Mouse (Mus musculus) MEL (cell line): ENCODE results near the gene Gramd4. TPM values are rescaled to one million over a fixed set of nuclear protein-coding genes. Genes with fewer than 3 reads are reported as not detected.
A peak's percentile ranks its signal among the peaks of the same experiment; 100 is the strongest.

Source experiments
- DNase-seq: peaks from one replicate; pipeline ENCODE4 v3.0.0; 2011; ENCODE audit warnings: low read depth, low spot score
- H3K27ac ChIP-seq: 2 replicates; pipeline ENCODE4 v1.5.1; 2012; ENCODE audit warnings: low read depth, mild to moderate bottlenecking, control low read depth, low read length, moderate library complexity; ENCODE audit not compliant: control insufficient read depth
- H3K27me3 ChIP-seq, 2 experiments: fragments of 150-350 bp in 1 of 2; sonication (generic) in 1 of 2; 2 replicates each; pipeline ENCODE4 v1.6.1; 2012; ENCODE audit warnings: low read length in 2 of 2, mild to moderate bottlenecking in 2 of 2, improper control_type of control experiment in 1 of 2, moderate library complexity in 1 of 2; ENCODE audit not compliant: insufficient read depth in 2 of 2, control insufficient read depth in 1 of 2
- H3K36me3 ChIP-seq, 2 experiments: 2 replicates each; pipeline ENCODE4 v1.6.1; 2012 to 2014; ENCODE audit warnings: low read length in 2 of 2, improper control_type of control experiment in 1 of 2, inconsistent platforms in 1 of 2, mild to moderate bottlenecking in 1 of 2; ENCODE audit not compliant: insufficient read depth in 2 of 2, control insufficient read depth in 1 of 2
- H3K4me1 ChIP-seq, 2 experiments: fragments of 150-350 bp in 1 of 2; sonication (generic) in 1 of 2; 2 replicates each; pipeline ENCODE4 v1.6.1; 2012; ENCODE audit warnings: low read length in 2 of 2, improper control_type of control experiment in 1 of 2, mild to moderate bottlenecking in 1 of 2; ENCODE audit not compliant: insufficient read depth in 2 of 2, control insufficient read depth in 1 of 2
- H3K4me3 ChIP-seq, 2 experiments: fragments of 150-350 bp in 1 of 2; sonication (generic) in 1 of 2; 2 replicates each; pipeline ENCODE4 v1.5.1; 2012; ENCODE audit warnings: low read depth in 2 of 2, low read length in 2 of 2, mild to moderate bottlenecking in 2 of 2, moderate library complexity in 2 of 2, control low read depth in 1 of 2, improper control_type of control experiment in 1 of 2; ENCODE audit not compliant: control insufficient read depth in 1 of 2, insufficient read depth in 1 of 2
- H3K79me2 ChIP-seq: 2 replicates; pipeline ENCODE4 v1.6.1; 2012; ENCODE audit warnings: mild to moderate bottlenecking, low read length, moderate library complexity; ENCODE audit not compliant: control insufficient read depth, poor library complexity, insufficient read depth
- H3K9ac ChIP-seq: 2 replicates; pipeline ENCODE4 v1.6.1; 2012; ENCODE audit warnings: low read depth, mild to moderate bottlenecking, control low read depth, low read length, moderate library complexity; ENCODE audit not compliant: control insufficient read depth, poor library complexity, severe bottlenecking
- H3K9me3 ChIP-seq: fragments of 150-350 bp; sonication (generic); replicated peaks from 2 replicates; pipeline ENCODE4 v1.6.1; 2012; ENCODE audit warnings: mild to moderate bottlenecking, low read length, improper control_type of control experiment, moderate library complexity; ENCODE audit not compliant: insufficient read depth
- CHD1 ChIP-seq: IDR thresholded peaks from 2 replicates; pipeline ENCODE4 v1.6.1; 2012; ENCODE audit warnings: low read depth, mild to moderate bottlenecking, inconsistent platforms, low read length, improper control_type of control experiment
- CHD2 ChIP-seq: IDR thresholded peaks from 2 replicates; pipeline ENCODE4 v1.6.1; 2011; ENCODE audit warnings: low read length, improper control_type of control experiment
- CTCF ChIP-seq, 3 experiments: IDR thresholded peaks in 2 of 3; conservative IDR thresholded peaks in 1 of 3; 2 replicates each; pipeline ENCODE4 v1.5.1; 2011 to 2012; ENCODE audit warnings: low read length in 3 of 3, low read depth in 2 of 3, mild to moderate bottlenecking in 2 of 3, improper control_type of control experiment in 1 of 3, inconsistent platforms in 1 of 3, mixed read lengths in 1 of 3, moderate library complexity in 1 of 3; ENCODE audit not compliant: control insufficient read depth in 1 of 3, insufficient read depth in 1 of 3, poor library complexity in 1 of 3, severe bottlenecking in 1 of 3
- EP300 ChIP-seq, 2 experiments: IDR thresholded peaks; 2 replicates each; pipeline ENCODE4 v1.6.1; 2011; ENCODE audit warnings: improper control_type of control experiment in 2 of 2, low read length in 2 of 2, low read depth in 1 of 2, mild to moderate bottlenecking in 1 of 2
- ETS1 ChIP-seq: IDR thresholded peaks from 2 replicates; pipeline ENCODE4 v1.6.1; 2012; ENCODE audit warnings: low read depth, mild to moderate bottlenecking, inconsistent platforms, low read length, improper control_type of control experiment, moderate library complexity
- GABPA ChIP-seq: IDR thresholded peaks from 2 replicates; pipeline ENCODE4 v1.6.1; 2012; ENCODE audit warnings: low read depth, mild to moderate bottlenecking, inconsistent platforms, low read length, improper control_type of control experiment, moderate library complexity
- GATA1 ChIP-seq: IDR thresholded peaks from 2 replicates; pipeline ENCODE4 v1.6.1; 2011; ENCODE audit warnings: low read depth, low read length, improper control_type of control experiment
- HCFC1 ChIP-seq: IDR thresholded peaks from 2 replicates; pipeline ENCODE4 v1.6.1; 2012; ENCODE audit warnings: low read depth, mild to moderate bottlenecking, inconsistent platforms, low read length, improper control_type of control experiment, moderate library complexity
- MAFK ChIP-seq: IDR thresholded peaks from 2 replicates; pipeline ENCODE4 v1.6.1; 2011; ENCODE audit warnings: low read depth, mild to moderate bottlenecking, low read length, improper control_type of control experiment, borderline replicate concordance
- MAX ChIP-seq: IDR thresholded peaks from 2 replicates; pipeline ENCODE4 v1.6.1; 2011; ENCODE audit warnings: low read length, improper control_type of control experiment
- MXI1 ChIP-seq: IDR thresholded peaks from 2 replicates; pipeline ENCODE4 v1.6.1; 2011; ENCODE audit warnings: mild to moderate bottlenecking, low read depth, low read length, improper control_type of control experiment
- MYB ChIP-seq: IDR thresholded peaks from 2 replicates; pipeline ENCODE4 v1.6.1; 2011; ENCODE audit warnings: mild to moderate bottlenecking, low read depth, low read length, improper control_type of control experiment
- MYC ChIP-seq: IDR thresholded peaks from 2 replicates; pipeline ENCODE4 v1.6.1; 2011; ENCODE audit warnings: low read depth, mild to moderate bottlenecking, low read length, improper control_type of control experiment, moderate library complexity
- POLR2AphosphoS2 ChIP-seq: IDR thresholded peaks from 2 replicates; pipeline ENCODE4 v1.6.1; 2011; ENCODE audit warnings: low read length, improper control_type of control experiment
- POLR2AphosphoS5 ChIP-seq: IDR thresholded peaks from 2 replicates; pipeline ENCODE4 v1.6.1; 2012; ENCODE audit warnings: low read depth, borderline replicate concordance, mild to moderate bottlenecking, inconsistent platforms, low read length, moderate library complexity, mixed read lengths
- SIN3A ChIP-seq: IDR thresholded peaks from 2 replicates; pipeline ENCODE4 v1.6.1; 2012; ENCODE audit warnings: low read length, improper control_type of control experiment, inconsistent platforms
- TBP ChIP-seq: IDR thresholded peaks from 2 replicates; pipeline ENCODE4 v1.8.0; 2011; ENCODE audit warnings: low read depth, low read length, improper control_type of control experiment
- UBTF ChIP-seq: IDR thresholded peaks from 2 replicates; pipeline ENCODE4 v1.6.1; 2012; ENCODE audit warnings: low read depth, mild to moderate bottlenecking, inconsistent platforms, low read length, improper control_type of control experiment, moderate library complexity, borderline replicate concordance; ENCODE audit not compliant: insufficient read depth
- USF1 ChIP-seq: IDR thresholded peaks from 2 replicates; pipeline ENCODE4 v1.6.1; 2014; ENCODE audit warnings: low read depth, mild to moderate bottlenecking, inconsistent platforms, low read length, improper control_type of control experiment, moderate library complexity
- USF2 ChIP-seq, 2 experiments: IDR thresholded peaks; 2 replicates each; pipeline ENCODE4 v1.6.1; 2011 to 2012; ENCODE audit warnings: improper control_type of control experiment in 2 of 2, low read length in 2 of 2, borderline replicate concordance in 1 of 2, inconsistent platforms in 1 of 2, low read depth in 1 of 2, mild to moderate bottlenecking in 1 of 2; ENCODE audit not compliant: insufficient read depth in 1 of 2
- ZKSCAN1 ChIP-seq: IDR thresholded peaks from 2 replicates; pipeline ENCODE4 v1.6.1; 2012; ENCODE audit warnings: low read depth, mild to moderate bottlenecking, inconsistent platforms, low read length, improper control_type of control experiment, moderate library complexity
- polyA plus RNA-seq, 2 experiments: library from polyadenylated mRNA; stranded (reverse) in 1 of 2; unstranded in 1 of 2; fragments of >175 nt in 1 of 2; fragments of >200 nt in 1 of 2; gene quantifications; 2 replicates each; pipeline versions ENCODE4 v1.2.1 to v1.2.4; 2012; ENCODE audit warnings: low replicate concordance in 2 of 2, low read depth in 1 of 2; ENCODE audit not compliant: insufficient read length in 2 of 2, insufficient read depth in 1 of 2, missing spikeins in 1 of 2
- total RNA-seq: library from RNA; depleted of rRNA; stranded (reverse); fragments of 300-350 nt; gene quantifications from 2 replicates; pipeline ENCODE4 v1.2.3, GENCODE M21; 2012

The Gramd4 gene
- total and polyA plus RNA-seq, 3 experiments, result 35.2 to 43.1 (median 38.0) TPM

DNA sequence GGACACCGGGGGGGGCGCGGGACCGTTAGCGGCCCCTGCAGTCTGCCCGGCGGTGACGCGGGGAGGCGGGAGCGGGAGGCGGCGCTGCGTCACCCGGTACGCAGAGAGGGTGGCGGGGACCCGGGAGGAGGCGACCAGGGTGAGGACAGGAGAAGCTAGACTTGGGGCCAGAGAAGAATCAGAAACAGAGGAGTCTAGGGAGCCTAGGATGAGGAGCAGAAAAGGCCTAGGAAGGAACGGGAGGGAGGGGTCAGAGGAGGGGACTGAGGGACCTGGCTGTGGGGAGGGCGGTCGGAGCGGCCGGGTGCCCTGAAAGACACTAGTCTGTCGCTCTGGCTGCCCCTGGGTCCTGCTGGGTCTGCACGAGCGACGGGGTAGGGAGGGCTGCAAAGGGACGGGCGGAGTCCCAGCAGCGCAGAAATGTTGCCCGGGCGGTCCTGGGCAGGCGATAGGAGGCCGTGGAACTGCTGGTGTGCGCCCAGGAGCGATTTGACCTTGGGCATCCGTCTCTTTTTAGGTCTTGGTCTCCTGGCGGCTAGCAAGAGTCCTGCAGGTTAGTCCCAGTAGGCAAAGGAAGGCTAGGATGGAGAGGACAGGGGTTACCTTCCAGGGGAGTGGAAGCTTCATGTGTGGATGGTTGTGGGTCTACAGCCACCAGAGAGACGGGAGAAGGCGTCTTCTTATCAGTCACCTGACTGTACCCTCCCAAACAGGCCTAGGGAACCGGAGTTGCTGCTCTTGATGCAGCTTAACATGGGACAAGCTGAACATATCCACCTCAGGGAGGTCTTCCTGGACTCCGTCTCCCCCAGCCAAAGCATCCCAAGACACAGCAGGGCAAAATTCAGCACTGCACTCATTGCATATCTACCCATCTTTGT, 128.4 kb downstream of the Gramd4 start, which contains the start of gene Cerk:
TSS of gene Cerk (minus strand) at position 453 of the 881 bp plus-strand sequence.
- Histone ChIP-seq H3K27ac (peak within 1 kb of the TSS; percentile 28; the same call in 1 of the 2 replicates), H3K36me3 (peaks cover 0 to 7% of the 10 kb centered on the region in 2 experiments; a peak in 2 of 4 replicates), H3K79me2 (peaks cover 3% of the 10 kb centered on the region; the same call in 1 of the 2 replicates), H3K4me1 (peaks cover 7 to 35% of the 10 kb centered on the region in 2 experiments), H3K9ac (peak within 1 kb of the TSS; percentile 88), H3K27me3 (peaks cover 0 to 1% of the 10 kb centered on the region in 2 experiments; a peak in 1 of 4 replicates), H3K4me3 (peak within 1 kb of the TSS; percentile 72 to 74), H3K9me3 (no peaks in the 10 kb centered on the region)
- DNase-seq, result peak; percentile 68
- TF ChIP-seq SIN3A, result no peak; the same call in 1 of the 2 replicates
- TF ChIP-seq CTCF (IDR thresholded peaks at IDR 0.05 in 2 of 3, conservative IDR thresholded peaks at IDR 0.05 in 1 of 3; ENCODE audit: control insufficient read depth in 1 of 3, insufficient read depth in 1 of 3, low read depth in 2 of 3, low read length in 3 of 3, poor library complexity in 1 of 3, severe bottlenecking in 1 of 3), result peak; percentile 7 to 14 (median 11); a peak in 4 of 6 replicates
- TF ChIP-seq TBP, result no peak
- peak; percentile 45; the same call in 1 of the 2 replicates for TF ChIP-seq MXI1
- no peak for TF ChIP-seq MYB
- peak; percentile 6; the same call in 1 of the 2 replicates for TF ChIP-seq GATA1
- TF ChIP-seq USF2 (IDR thresholded peaks at IDR 0.05; ENCODE audit: borderline replicate concordance in 1 of 2, insufficient read depth in 1 of 2, low read depth in 1 of 2, low read length in 2 of 2), result no peak
- TF ChIP-seq MYC, result no peak
- TF ChIP-seq HCFC1, result no peak
- TF ChIP-seq CHD2, result no peak
- peak; percentile 26; the same call in 1 of the 2 replicates for TF ChIP-seq UBTF
- TF ChIP-seq USF1, result peak; percentile 75
- no peak for TF ChIP-seq MAX

DNA sequence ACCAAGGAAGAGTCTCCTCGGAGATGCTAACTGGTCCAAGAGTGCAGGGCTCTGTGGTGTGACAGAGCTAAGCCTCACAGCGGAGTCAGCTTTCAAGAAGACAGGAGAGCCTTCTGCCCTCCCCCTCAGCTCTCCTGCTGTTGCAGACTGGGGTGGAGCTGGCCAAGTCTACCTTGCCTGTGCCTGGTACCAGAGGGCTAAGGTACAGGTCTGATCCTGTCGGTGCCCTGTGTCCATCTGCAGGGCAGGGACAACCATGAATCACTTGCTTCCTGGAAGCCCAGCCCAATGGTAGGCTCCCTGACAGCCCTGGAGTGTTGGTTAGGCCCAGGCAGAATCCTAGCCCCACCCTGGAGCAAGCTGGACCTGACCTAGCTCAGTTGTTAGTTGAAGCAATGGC, 129.2 kb downstream of the Gramd4 start:
- H3K27me3 ChIP-seq, result peaks cover 0 to 1% of the 10 kb centered on the region in 2 experiments; a peak in 1 of 4 replicates
- TF ChIP-seq ZKSCAN1, result no peak
- no peak for TF ChIP-seq USF1
- no peak for TF ChIP-seq CHD1
- no peak for TF ChIP-seq HCFC1
- no peak for TF ChIP-seq GABPA
- TF ChIP-seq POLR2AphosphoS5, result no peak
- TF ChIP-seq EP300 (IDR thresholded peaks at IDR 0.05; ENCODE audit: low read depth in 1 of 2, low read length in 2 of 2), result no peak
- TF ChIP-seq POLR2AphosphoS2, result no peak
- no peak for TF ChIP-seq MAFK
- TF ChIP-seq ETS1, result no peak
- no peak for DNase-seq
- peaks cover 3% of the 10 kb centered on the region; the same call in 1 of the 2 replicates for H3K79me2 ChIP-seq
- H3K9me3 ChIP-seq, result no peaks in the 10 kb centered on the region
- no peak overlapping the region for H3K4me3 ChIP-seq
- no peak overlapping the region for H3K27ac ChIP-seq
- peaks cover 2 to 34% of the 10 kb centered on the region in 2 experiments; a peak in 3 of 4 replicates for H3K4me1 ChIP-seq
- no peak overlapping the region for H3K9ac ChIP-seq
- peaks cover 0 to 2% of the 10 kb centered on the region in 2 experiments; a peak in 2 of 4 replicates for H3K36me3 ChIP-seq
